Mouse (Mus musculus): ENCODE measurements at regions not wholly inside any gene's neighbourhood (a gene's known extent, or its start where the extent isn't known, plus 50 kb on each side); places are given as distances from the start of the nearest gene placed in this dataset.

- Histone ChIP-seq H3K9me3 (ENCODE audit: low read length) (no peaks in the 10 kb centered on the region), H3K4me2 (ENCODE audit: low read depth, low read length, poor library complexity, severe bottlenecking) (no peak overlapping the region)
These were observed 1214.4 kb upstream of the Igfbp7 start for GRCm38 (mm10) chr5:78621987-78622854.

GRCm38 (mm10) chr5:78608317-78608716, 1200.5 kb upstream of the Igfbp7 start:
- ATAC-seq (ENCODE audit: low FRiP score) (no peak), DNase-seq (ENCODE audit: low spot score) (no peak)
- Histone ChIP-seq H3K27ac (ENCODE audit: low read depth, low read length) (no peak overlapping the region), H3K36me3 (ENCODE audit: insufficient read depth, low read length) (no peaks in the 10 kb centered on the region), H3K4me1 (ENCODE audit: insufficient read depth, low read length) (no peaks in the 10 kb centered on the region), H3K9ac (replicated peaks; ENCODE audit: low read length, poor library complexity, severe bottlenecking) (no peak overlapping the region), H3K9me3 (ENCODE audit: low read length) (no peaks in the 10 kb centered on the region), H3K4me2 (ENCODE audit: low read depth, low read length, poor library complexity, severe bottlenecking) (no peak overlapping the region), H3K27me3 (ENCODE audit: insufficient read depth, low read length) (no peaks in the 10 kb centered on the region), H3K4me3 (ENCODE audit: low read depth, low read length) (no peak overlapping the region)
- 82% methylated on average over 4 of the region's 4 CpGs for WGBS
- no peak for TF ChIP-seq CTCF (IDR thresholded peaks at IDR 0.05)

More at GRCm38 (mm10) chr5:78621987-78622854, 1214.4 kb upstream of the Igfbp7 start:
- WGBS = 54% methylated on average over 5 of the region's 5 CpGs
- DNase-seq (ENCODE audit: low spot score) (peak; percentile 88), ATAC-seq (ENCODE audit: low FRiP score) (peak; percentile 38; the same call in 1 of the 2 replicates)
- TF ChIP-seq CTCF (IDR thresholded peaks at IDR 0.05) = no peak
- Histone ChIP-seq H3K9ac (replicated peaks; ENCODE audit: low read length, poor library complexity, severe bottlenecking) (no peak overlapping the region), H3K4me1 (ENCODE audit: insufficient read depth, low read length) (no peaks in the 10 kb centered on the region), H3K27ac (ENCODE audit: low read depth, low read length) (no peak overlapping the region), H3K4me3 (ENCODE audit: low read depth, low read length) (no peak overlapping the region), H3K36me3 (ENCODE audit: insufficient read depth, low read length) (no peaks in the 10 kb centered on the region), H3K27me3 (ENCODE audit: insufficient read depth, low read length) (no peaks in the 10 kb centered on the region)

DNA sequence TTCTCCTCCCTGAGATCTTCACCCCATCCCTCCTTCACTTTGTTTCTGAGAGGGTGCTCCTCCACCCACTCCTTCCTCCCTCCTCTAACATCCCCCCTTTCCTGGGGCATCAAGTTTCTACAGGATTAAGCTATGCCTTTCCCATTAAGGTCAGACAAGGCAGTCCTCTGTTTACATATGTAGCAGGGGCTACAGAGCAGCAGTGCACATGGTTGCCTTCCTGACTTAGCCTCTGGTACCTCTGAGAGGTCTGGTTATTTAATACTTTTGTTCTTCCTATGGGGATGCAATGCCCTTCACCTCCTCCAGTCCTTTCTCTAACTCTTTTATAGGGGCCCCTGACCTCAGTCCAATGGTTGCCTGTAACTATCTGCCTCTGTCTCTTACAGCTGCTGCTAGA, 1194.8 kb upstream of the Igfbp7 start:
- H3K4me3 ChIP-seq (ENCODE audit: low read depth, low read length) = no peak overlapping the region
- DNase-seq (ENCODE audit: low spot score) (no peak), ATAC-seq (ENCODE audit: low FRiP score) (no peak)
- no peaks in the 10 kb centered on the region for H3K36me3 ChIP-seq (ENCODE audit: insufficient read depth, low read length)
- no peaks in the 10 kb centered on the region for H3K9me3 ChIP-seq (ENCODE audit: low read length)
- H3K27me3 ChIP-seq (ENCODE audit: insufficient read depth, low read length) = no peaks in the 10 kb centered on the region
- no peak for TF ChIP-seq CTCF (IDR thresholded peaks at IDR 0.05)
- H3K4me1 ChIP-seq (ENCODE audit: insufficient read depth, low read length) = no peaks in the 10 kb centered on the region
- no peak overlapping the region for H3K4me2 ChIP-seq (ENCODE audit: low read depth, low read length, poor library complexity, severe bottlenecking)
- H3K9ac ChIP-seq (replicated peaks; ENCODE audit: low read length, poor library complexity, severe bottlenecking) = no peak overlapping the region
- H3K27ac ChIP-seq (ENCODE audit: low read depth, low read length) = no peak overlapping the region

- ATAC-seq (ENCODE audit: low FRiP score) (peak; percentile 70; the same call in 1 of the 2 replicates), DNase-seq (ENCODE audit: low spot score) (peak; percentile 88)
- Histone ChIP-seq H3K4me1 (ENCODE audit: insufficient read depth, low read length) (no peaks in the 10 kb centered on the region), H3K36me3 (ENCODE audit: insufficient read depth, low read length) (no peaks in the 10 kb centered on the region), H3K27ac (ENCODE audit: low read depth, low read length) (no peak overlapping the region), H3K4me2 (ENCODE audit: low read depth, low read length, poor library complexity, severe bottlenecking) (no peak overlapping the region), H3K27me3 (ENCODE audit: insufficient read depth, low read length) (no peaks in the 10 kb centered on the region), H3K9ac (replicated peaks; ENCODE audit: low read length, poor library complexity, severe bottlenecking) (no peak overlapping the region), H3K9me3 (ENCODE audit: low read length) (no peaks in the 10 kb centered on the region), H3K4me3 (ENCODE audit: low read depth, low read length) (no peak overlapping the region)
- 65% methylated on average over 1 of the region's 1 CpGs for WGBS
- no peak for TF ChIP-seq CTCF (IDR thresholded peaks at IDR 0.05)
These were observed 1177.0 kb upstream of the Igfbp7 start for GRCm38 (mm10) chr5:78584823-78585222.

DNA sequence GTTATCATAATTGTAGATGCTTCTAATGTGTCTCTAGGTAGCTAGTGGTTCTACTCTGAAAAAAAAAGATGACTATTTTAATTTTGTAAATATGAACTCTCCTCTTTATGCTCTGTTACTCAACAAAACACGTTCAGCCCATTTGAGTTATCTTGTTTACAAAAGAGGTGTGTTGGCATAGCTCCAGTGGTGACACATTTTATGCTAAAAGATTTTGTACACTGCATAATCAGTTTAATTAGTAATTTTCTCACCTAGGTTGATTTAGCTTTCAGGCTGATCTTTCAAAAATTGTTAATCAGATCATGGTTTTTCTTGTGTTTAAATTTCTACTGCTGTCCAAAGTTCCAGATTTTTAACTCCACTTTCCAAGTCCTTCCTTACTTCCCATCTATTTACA, 1149.1 kb upstream of the Igfbp7 start:
- no peaks in the 10 kb centered on the region for H3K36me3 ChIP-seq (ENCODE audit: insufficient read depth, low read length)
- DNase-seq (ENCODE audit: low spot score) (no peak), ATAC-seq (ENCODE audit: low FRiP score) (no peak)
- no peak overlapping the region for H3K4me2 ChIP-seq (ENCODE audit: low read depth, low read length, poor library complexity, severe bottlenecking)
- H3K4me3 ChIP-seq (ENCODE audit: low read depth, low read length) = no peak overlapping the region
- H3K4me1 ChIP-seq (ENCODE audit: insufficient read depth, low read length) = no peaks in the 10 kb centered on the region
- H3K27me3 ChIP-seq (ENCODE audit: insufficient read depth, low read length) = no peaks in the 10 kb centered on the region
- WGBS = 35% methylated on average over 1 of the region's 1 CpGs
- no peak overlapping the region for H3K27ac ChIP-seq (ENCODE audit: low read depth, low read length)
- H3K9me3 ChIP-seq (ENCODE audit: low read length) = no peaks in the 10 kb centered on the region
- TF ChIP-seq CTCF (IDR thresholded peaks at IDR 0.05) = no peak
- H3K9ac ChIP-seq (replicated peaks; ENCODE audit: low read length, poor library complexity, severe bottlenecking) = no peak overlapping the region

- Histone ChIP-seq H3K4me1 (ENCODE audit: insufficient read depth, low read length) (no peaks in the 10 kb centered on the region), H3K9ac (replicated peaks; ENCODE audit: low read length, poor library complexity, severe bottlenecking) (no peak overlapping the region), H3K27ac (ENCODE audit: low read depth, low read length) (no peak overlapping the region), H3K4me3 (ENCODE audit: low read depth, low read length) (no peak overlapping the region), H3K27me3 (ENCODE audit: insufficient read depth, low read length) (no peaks in the 10 kb centered on the region), H3K9me3 (ENCODE audit: low read length) (no peaks in the 10 kb centered on the region), H3K36me3 (ENCODE audit: insufficient read depth, low read length) (no peaks in the 10 kb centered on the region), H3K4me2 (ENCODE audit: low read depth, low read length, poor library complexity, severe bottlenecking) (no peak overlapping the region)
- no peak for DNase-seq (ENCODE audit: low spot score)
- TF ChIP-seq CTCF (IDR thresholded peaks at IDR 0.05) = no peak
- no peak for ATAC-seq (ENCODE audit: low FRiP score)
These were observed 1127.5 kb upstream of the Igfbp7 start for GRCm38 (mm10) chr5:78535308-78535707.
